Mouse (Mus musculus): ENCODE data around the gene Ccdc27. TPM values are rescaled to one million over a fixed set of nuclear protein-coding genes. Genes with fewer than 3 reads are reported as not detected.

Ccdc27 gene
- polyA plus RNA-seq (2014; fragmentation: Nextera tagmentation; extraction: Ambion mirVana): not detected in 2 replicates

GRCm38 (mm10) chr4:154042577-154042976, at the start of gene Ccdc27:
TSS of gene Ccdc27 (minus strand) at chr4:154042677.
- ATAC-seq (ENCODE audit: insufficient number of reproducible peaks, insufficient read depth, low FRiP score, low read depth): no peak
- Histone ChIP-seq H3K9me3 (ENCODE audit: control insufficient read depth, low read depth, low read length) (no peaks in the 10 kb centered on the region), H3K4me2 (replicated peaks; ENCODE audit: low read depth, low read length) (no peak within 1 kb of the TSS), H3K27ac (ENCODE audit: low read length) (no peak within 1 kb of the TSS), H3K9ac (replicated peaks; ENCODE audit: low read depth, low read length) (no peak within 1 kb of the TSS), H3K4me3 (ENCODE audit: low read depth, low read length) (no peak within 1 kb of the TSS), H3K27me3 (ENCODE audit: control insufficient read depth, insufficient read depth, low read length) (no peaks in the 10 kb centered on the region), H3K4me1 (ENCODE audit: control insufficient read depth, insufficient read depth, low read length) (no peaks in the 10 kb centered on the region), H3K36me3 (ENCODE audit: control insufficient read depth, insufficient read depth, low read length) (no peaks in the 10 kb centered on the region)
- WGBS: 84% methylated on average over 9 of the region's 9 CpGs

- Histone ChIP-seq H3K27me3 (ENCODE audit: control insufficient read depth, insufficient read depth, low read length) (no peaks in the 10 kb centered on the region), H3K27ac (ENCODE audit: low read length) (no peak overlapping the region), H3K9ac (replicated peaks; ENCODE audit: low read depth, low read length) (no peak overlapping the region), H3K4me2 (replicated peaks; ENCODE audit: low read depth, low read length) (no peak overlapping the region), H3K4me1 (ENCODE audit: control insufficient read depth, insufficient read depth, low read length) (no peaks in the 10 kb centered on the region), H3K36me3 (ENCODE audit: control insufficient read depth, insufficient read depth, low read length) (no peaks in the 10 kb centered on the region), H3K9me3 (ENCODE audit: control insufficient read depth, low read depth, low read length) (no peaks in the 10 kb centered on the region), H3K4me3 (ENCODE audit: low read depth, low read length) (no peak overlapping the region)
- no peak for ATAC-seq (ENCODE audit: insufficient number of reproducible peaks, insufficient read depth, low FRiP score, low read depth)
- WGBS: 77% methylated on average over 8 of the region's 8 CpGs
Observed at GRCm38 (mm10) chr4:154091356-154091755, 48.9 kb upstream of the Ccdc27 start.

- Histone ChIP-seq H3K9me3 (ENCODE audit: control insufficient read depth, low read depth, low read length) (no peaks in the 10 kb centered on the region), H3K9ac (replicated peaks; ENCODE audit: low read depth, low read length) (no peak overlapping the region), H3K27me3 (ENCODE audit: control insufficient read depth, insufficient read depth, low read length) (no peaks in the 10 kb centered on the region), H3K4me1 (ENCODE audit: control insufficient read depth, insufficient read depth, low read length) (no peaks in the 10 kb centered on the region), H3K4me2 (replicated peaks; ENCODE audit: low read depth, low read length) (no peak overlapping the region), H3K4me3 (ENCODE audit: low read depth, low read length) (no peak overlapping the region), H3K36me3 (ENCODE audit: control insufficient read depth, insufficient read depth, low read length) (no peaks in the 10 kb centered on the region), H3K27ac (ENCODE audit: low read length) (no peak overlapping the region)
- ATAC-seq (ENCODE audit: insufficient number of reproducible peaks, insufficient read depth, low FRiP score, low read depth): no peak
- 51% methylated on average over 5 of the region's 5 CpGs for WGBS
Observed at GRCm38 (mm10) chr4:154089205-154089604, 46.7 kb upstream of the Ccdc27 start.

GRCm38 (mm10) chr4:154086436-154086835, 44.0 kb upstream of the Ccdc27 start:
- no peaks in the 10 kb centered on the region for H3K4me1 ChIP-seq (ENCODE audit: control insufficient read depth, insufficient read depth, low read length)
- WGBS: 85% methylated on average over 8 of the region's 8 CpGs
- no peak overlapping the region for H3K4me2 ChIP-seq (replicated peaks; ENCODE audit: low read depth, low read length)
- H3K27ac ChIP-seq (ENCODE audit: low read length): no peak overlapping the region
- H3K36me3 ChIP-seq (ENCODE audit: control insufficient read depth, insufficient read depth, low read length): no peaks in the 10 kb centered on the region
- no peak for ATAC-seq (ENCODE audit: insufficient number of reproducible peaks, insufficient read depth, low FRiP score, low read depth)
- peaks cover 2% of the 10 kb centered on the region for H3K27me3 ChIP-seq (ENCODE audit: control insufficient read depth, insufficient read depth, low read length)
- H3K4me3 ChIP-seq (ENCODE audit: low read depth, low read length): no peak overlapping the region
- H3K9ac ChIP-seq (replicated peaks; ENCODE audit: low read depth, low read length): no peak overlapping the region
- H3K9me3 ChIP-seq (ENCODE audit: control insufficient read depth, low read depth, low read length): no peaks in the 10 kb centered on the region

GRCm38 (mm10) chr4:154085856-154086255, 43.4 kb upstream of the Ccdc27 start:
- WGBS: 69% methylated on average over 3 of the region's 3 CpGs
- Histone ChIP-seq H3K9me3 (ENCODE audit: control insufficient read depth, low read depth, low read length) (no peaks in the 10 kb centered on the region), H3K27me3 (ENCODE audit: control insufficient read depth, insufficient read depth, low read length) (peaks cover 8% of the 10 kb centered on the region), H3K4me1 (ENCODE audit: control insufficient read depth, insufficient read depth, low read length) (no peaks in the 10 kb centered on the region), H3K36me3 (ENCODE audit: control insufficient read depth, insufficient read depth, low read length) (no peaks in the 10 kb centered on the region), H3K9ac (replicated peaks; ENCODE audit: low read depth, low read length) (no peak overlapping the region), H3K4me2 (replicated peaks; ENCODE audit: low read depth, low read length) (no peak overlapping the region), H3K27ac (ENCODE audit: low read length) (no peak overlapping the region), H3K4me3 (ENCODE audit: low read depth, low read length) (no peak overlapping the region)
- ATAC-seq (ENCODE audit: insufficient number of reproducible peaks, insufficient read depth, low FRiP score, low read depth): no peak

GRCm38 (mm10) chr4:154081974-154082373, 39.5 kb upstream of the Ccdc27 start:
- H3K9ac ChIP-seq (replicated peaks; ENCODE audit: low read depth, low read length): no peak overlapping the region
- H3K9me3 ChIP-seq (ENCODE audit: control insufficient read depth, low read depth, low read length): no peaks in the 10 kb centered on the region
- no peak overlapping the region for H3K27ac ChIP-seq (ENCODE audit: low read length)
- H3K4me3 ChIP-seq (ENCODE audit: low read depth, low read length): no peak overlapping the region
- ATAC-seq (ENCODE audit: insufficient number of reproducible peaks, insufficient read depth, low FRiP score, low read depth): no peak
- H3K27me3 ChIP-seq (ENCODE audit: control insufficient read depth, insufficient read depth, low read length): peaks cover 12% of the 10 kb centered on the region
- no peaks in the 10 kb centered on the region for H3K36me3 ChIP-seq (ENCODE audit: control insufficient read depth, insufficient read depth, low read length)
- no peaks in the 10 kb centered on the region for H3K4me1 ChIP-seq (ENCODE audit: control insufficient read depth, insufficient read depth, low read length)
- 7% methylated on average over 1 of the region's 1 CpGs for WGBS
- no peak overlapping the region for H3K4me2 ChIP-seq (replicated peaks; ENCODE audit: low read depth, low read length)

GRCm38 (mm10) chr4:154081021-154081420, 38.5 kb upstream of the Ccdc27 start:
- H3K9me3 ChIP-seq (ENCODE audit: control insufficient read depth, low read depth, low read length): no peaks in the 10 kb centered on the region
- H3K9ac ChIP-seq (replicated peaks; ENCODE audit: low read depth, low read length): no peak overlapping the region
- no peak overlapping the region for H3K4me3 ChIP-seq (ENCODE audit: low read depth, low read length)
- H3K27me3 ChIP-seq (ENCODE audit: control insufficient read depth, insufficient read depth, low read length): peaks cover 12% of the 10 kb centered on the region
- H3K36me3 ChIP-seq (ENCODE audit: control insufficient read depth, insufficient read depth, low read length): no peaks in the 10 kb centered on the region
- H3K27ac ChIP-seq (ENCODE audit: low read length): no peak overlapping the region
- H3K4me1 ChIP-seq (ENCODE audit: control insufficient read depth, insufficient read depth, low read length): no peaks in the 10 kb centered on the region
- no peak overlapping the region for H3K4me2 ChIP-seq (replicated peaks; ENCODE audit: low read depth, low read length)
- 3% methylated on average over 13 of the region's 13 CpGs for WGBS
- no peak for ATAC-seq (ENCODE audit: insufficient number of reproducible peaks, insufficient read depth, low FRiP score, low read depth)

- Histone ChIP-seq H3K9ac (replicated peaks; ENCODE audit: low read depth, low read length) (no peak overlapping the region), H3K4me3 (ENCODE audit: low read depth, low read length) (no peak overlapping the region), H3K4me2 (replicated peaks; ENCODE audit: low read depth, low read length) (no peak overlapping the region), H3K27ac (ENCODE audit: low read length) (no peak overlapping the region), H3K27me3 (ENCODE audit: control insufficient read depth, insufficient read depth, low read length) (peaks cover 12% of the 10 kb centered on the region), H3K4me1 (ENCODE audit: control insufficient read depth, insufficient read depth, low read length) (no peaks in the 10 kb centered on the region), H3K36me3 (ENCODE audit: control insufficient read depth, insufficient read depth, low read length) (no peaks in the 10 kb centered on the region), H3K9me3 (ENCODE audit: control insufficient read depth, low read depth, low read length) (no peaks in the 10 kb centered on the region)
- ATAC-seq (ENCODE audit: insufficient number of reproducible peaks, insufficient read depth, low FRiP score, low read depth): no peak
- 60% methylated on average over 4 of the region's 4 CpGs for WGBS
Observed at GRCm38 (mm10) chr4:154080211-154080610, 37.7 kb upstream of the Ccdc27 start.

GRCm38 (mm10) chr4:154071941-154072340, 29.5 kb upstream of the Ccdc27 start:
- Histone ChIP-seq H3K4me1 (ENCODE audit: control insufficient read depth, insufficient read depth, low read length) (no peaks in the 10 kb centered on the region), H3K27me3 (ENCODE audit: control insufficient read depth, insufficient read depth, low read length) (peaks cover 13% of the 10 kb centered on the region; the same call in 1 of the 2 replicates), H3K27ac (ENCODE audit: low read length) (no peak overlapping the region)

More at GRCm38 (mm10) chr4:154071941-154072340, 29.5 kb upstream of the Ccdc27 start:
- no peak overlapping the region for H3K4me3 ChIP-seq (ENCODE audit: low read depth, low read length)
- no peaks in the 10 kb centered on the region for H3K9me3 ChIP-seq (ENCODE audit: control insufficient read depth, low read depth, low read length)
- no peak overlapping the region for H3K9ac ChIP-seq (replicated peaks; ENCODE audit: low read depth, low read length)
- ATAC-seq (ENCODE audit: insufficient number of reproducible peaks, insufficient read depth, low FRiP score, low read depth): no peak
- WGBS: 16% methylated on average over 11 of the region's 16 CpGs
- H3K36me3 ChIP-seq (ENCODE audit: control insufficient read depth, insufficient read depth, low read length): no peaks in the 10 kb centered on the region
- no peak overlapping the region for H3K4me2 ChIP-seq (replicated peaks; ENCODE audit: low read depth, low read length)
